Mouse (Mus musculus): ENCODE measurements around the gene Lhcgr.

GRCm38 (mm10) chr17:88755776-88756175 is 36.0 kb downstream of the Lhcgr start:
- no peak for TF ChIP-seq CTCF (IDR thresholded peaks at IDR 0.05; ENCODE audit: control insufficient read depth, insufficient read depth, insufficient replicate concordance, low read depth, low read length)
- no peak for TF ChIP-seq POLR2A (IDR thresholded peaks at IDR 0.05; ENCODE audit: control insufficient read depth, low read depth, low read length)

All from testis, adult 2 months (tissue).